Mouse (Mus musculus) olfactory bulb, adult 2 months (tissue): ENCODE measurements around the gene Pde8b. TPM values are rescaled to one million over a fixed set of nuclear protein-coding genes. Genes with fewer than 3 reads are reported as not detected.

Experiments used
- H3K27ac ChIP-seq: fragments of 200-500 bp; 2 replicates; pipeline ENCODE4 v1.5.1; 2012; ENCODE audit warnings: low read depth, low read length; ENCODE audit not compliant: insufficient read depth
- H3K4me1 ChIP-seq: fragments of 200-500 bp; 2 replicates; pipeline ENCODE4 v1.6.1; 2012; ENCODE audit warnings: low read length; ENCODE audit not compliant: control insufficient read depth, insufficient read depth
- H3K4me3 ChIP-seq: fragments of 200-500 bp; 2 replicates; pipeline ENCODE4 v1.5.1; 2012; ENCODE audit warnings: mild to moderate bottlenecking, low read depth, low read length, moderate library complexity; ENCODE audit not compliant: insufficient read depth
- CTCF ChIP-seq: fragments of 200-500 bp; IDR thresholded peaks from 2 replicates; pipeline ENCODE4 v1.5.1; 2012; ENCODE audit warnings: low read depth, mild to moderate bottlenecking, low read length, moderate library complexity; ENCODE audit not compliant: insufficient read depth
- POLR2A ChIP-seq: fragments of 200-500 bp; IDR thresholded peaks from 2 replicates; pipeline ENCODE4 v1.6.1; 2012; ENCODE audit warnings: mild to moderate bottlenecking, low read depth, low read length, moderate library complexity; ENCODE audit not compliant: insufficient read depth
- WGBS: fragments of 180-500 bp; shearing (Covaris S2); methylation state at CpG from one replicate; pipeline ENCODE4 v1.1.7; 2018; 5-methylcytosine and 5-hydroxymethylcytosine counted together
- polyA plus RNA-seq: library from polyadenylated mRNA; stranded (reverse); fragments of >200 nt; gene quantifications from 2 replicates; pipeline ENCODE4 v1.2.4, GENCODE M21; 2012; ENCODE audit warnings: low replicate concordance; ENCODE audit not compliant: missing spikeins, insufficient read depth, insufficient read length

The Pde8b gene
- polyA plus RNA-seq, 1 experiment: not detected

DNA sequence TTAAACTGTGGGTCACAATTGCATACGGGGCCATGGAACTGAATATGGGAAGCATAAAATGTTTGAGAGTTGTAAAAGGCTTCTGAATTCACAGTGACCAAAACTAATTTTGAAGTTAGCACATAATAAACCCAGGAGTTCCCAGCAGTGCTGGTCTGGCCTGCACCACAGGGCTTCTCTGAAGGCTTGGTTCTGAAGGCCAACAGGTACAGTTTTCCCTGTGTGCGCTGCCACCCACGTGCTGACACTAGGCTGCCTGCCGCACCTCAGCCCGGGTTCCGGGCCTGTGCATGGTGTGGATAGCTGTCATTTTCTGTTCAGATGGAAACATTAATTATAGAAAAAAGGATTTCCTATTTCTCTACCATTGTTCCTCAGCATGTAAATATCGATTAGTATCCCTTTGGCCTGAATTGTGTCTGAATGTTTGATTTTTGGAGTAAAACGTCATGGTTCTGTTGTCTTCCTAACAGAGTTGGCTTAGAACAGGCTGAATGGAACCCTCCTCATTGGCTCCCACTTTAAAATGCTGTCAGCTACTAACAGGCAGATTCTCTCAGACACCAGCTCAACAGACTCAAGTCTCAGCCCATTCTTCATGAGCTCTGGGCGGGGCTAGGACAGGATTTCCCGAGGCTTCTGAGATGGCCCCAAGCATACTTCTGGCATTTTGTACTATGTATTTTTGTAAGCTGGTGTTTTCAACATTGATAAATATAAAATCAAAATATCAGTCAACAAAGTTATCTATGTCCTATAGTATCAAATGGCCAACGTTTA is 193.4 kb downstream of the Pde8b start:
- no peak overlapping the region for H3K4me3 ChIP-seq
- no peaks in the 10 kb centered on the region for H3K4me1 ChIP-seq
- TF ChIP-seq POLR2A (no peak), CTCF (no peak)
- H3K27ac ChIP-seq: no peak overlapping the region
- 90% methylated on average over 11 of the region's 11 CpGs for WGBS

DNA sequence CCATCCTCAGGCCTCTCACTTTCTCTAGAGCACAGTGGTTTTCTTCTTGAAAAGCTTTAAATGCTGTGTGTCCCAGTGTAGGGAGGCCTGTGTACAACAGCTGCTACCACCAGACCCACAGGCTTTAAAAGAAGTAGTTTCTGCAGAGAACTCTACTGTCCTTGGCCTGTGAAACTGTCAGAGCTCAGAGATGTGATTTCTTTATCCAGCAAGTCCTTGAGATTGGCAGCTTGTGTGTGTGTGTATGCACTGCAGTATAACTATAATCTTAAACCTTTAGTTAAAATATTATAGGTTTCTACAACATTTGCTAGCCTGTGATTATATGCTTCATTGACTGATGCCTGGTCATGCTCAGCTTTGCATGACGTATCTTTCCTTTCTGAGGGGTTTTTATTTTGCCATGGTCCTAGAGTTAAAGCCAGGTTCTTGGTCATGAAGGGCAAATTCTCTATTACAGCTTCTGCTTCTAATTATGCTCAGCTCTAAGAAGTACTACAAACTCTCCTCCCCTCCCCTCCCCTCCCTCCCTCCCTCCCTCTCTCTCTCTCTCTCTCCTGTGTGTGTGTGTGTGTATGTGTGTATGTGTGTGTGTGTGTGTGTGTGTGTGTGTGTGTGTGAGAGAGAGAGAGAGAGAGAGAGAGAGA is 194.3 kb downstream of the Pde8b start:
- Histone ChIP-seq H3K4me3 (no peak overlapping the region), H3K4me1 (no peaks in the 10 kb centered on the region), H3K27ac (no peak overlapping the region)
- no peak for TF ChIP-seq CTCF
- TF ChIP-seq POLR2A: no peak
- WGBS: 78% methylated on average over 1 of the region's 1 CpGs

DNA sequence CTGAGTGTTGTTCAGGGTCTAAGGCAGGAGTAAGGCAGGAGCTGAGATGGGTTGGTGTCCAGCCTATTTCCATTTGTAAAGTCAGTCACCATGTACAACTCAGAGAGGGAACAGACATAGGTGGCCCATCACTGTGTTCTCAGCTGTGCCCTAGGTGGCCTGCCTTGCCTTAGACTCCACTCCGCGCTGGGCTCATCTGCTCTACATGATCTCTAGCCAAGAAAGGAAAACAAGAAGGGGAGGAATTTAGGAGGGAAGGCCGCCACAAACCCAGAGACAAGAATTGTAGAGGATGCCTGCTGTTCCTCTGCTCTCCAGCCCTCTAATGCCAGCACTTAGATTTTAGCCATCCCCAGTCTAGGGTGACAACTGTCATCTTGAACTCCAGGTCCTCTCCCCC is 197.7 kb downstream of the Pde8b start:
- 97% methylated on average over 3 of the region's 3 CpGs for WGBS

DNA sequence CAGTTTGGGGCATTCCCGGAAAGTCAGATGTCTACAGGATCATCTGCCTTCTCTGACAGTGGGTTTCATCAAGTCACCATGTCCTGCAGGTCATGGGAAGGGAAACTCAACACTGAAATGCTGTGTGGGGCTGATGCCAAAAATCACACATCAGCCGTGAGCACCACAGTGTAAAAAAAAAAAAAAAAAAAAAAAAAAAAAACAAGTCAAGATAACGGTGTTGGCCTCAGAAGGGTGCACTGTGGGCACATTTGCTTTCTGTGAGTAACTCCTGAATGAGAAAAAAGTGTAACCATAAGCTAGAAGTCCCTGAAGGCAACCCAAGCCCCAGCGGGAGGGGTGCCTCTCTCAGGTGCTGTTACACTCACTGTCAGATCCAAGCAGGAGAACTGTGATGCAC is 199.7 kb downstream of the Pde8b start:
- H3K27ac ChIP-seq: no peak overlapping the region
- 86% methylated on average over 4 of the region's 4 CpGs for WGBS
- H3K4me3 ChIP-seq: no peak overlapping the region
- peaks cover 11% of the 10 kb centered on the region for H3K4me1 ChIP-seq
- TF ChIP-seq CTCF: no peak
- TF ChIP-seq POLR2A: no peak

More for the DNA sequence above, 197.7 kb downstream of the Pde8b start:
- TF ChIP-seq POLR2A (no peak), CTCF (no peak)
- peaks cover 11% of the 10 kb centered on the region for H3K4me1 ChIP-seq
- no peak overlapping the region for H3K4me3 ChIP-seq
- no peak overlapping the region for H3K27ac ChIP-seq

DNA sequence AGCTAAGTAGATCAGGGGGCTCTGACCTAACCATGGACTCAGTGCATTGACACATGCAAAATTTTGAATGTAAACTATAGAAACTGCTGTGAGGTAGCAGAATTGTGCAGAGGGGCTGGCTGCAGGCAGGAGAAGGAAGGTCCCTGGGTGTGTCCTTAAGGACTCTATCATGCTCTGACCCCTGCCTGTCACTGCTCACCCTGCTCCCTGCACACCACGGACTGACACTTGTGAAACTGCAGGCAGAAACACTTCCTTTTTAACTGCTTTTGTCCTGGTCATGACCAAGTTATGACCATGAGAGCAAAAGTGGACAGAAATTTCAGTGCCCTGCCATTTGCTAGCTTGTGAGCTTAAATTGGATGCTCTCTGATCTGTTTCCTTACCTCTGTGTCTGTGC is 206.0 kb downstream of the Pde8b start:
- H3K4me1 ChIP-seq: peaks cover 9% of the 10 kb centered on the region
- WGBS: 77% methylated on average over 1 of the region's 1 CpGs
- no peak overlapping the region for H3K4me3 ChIP-seq
- H3K27ac ChIP-seq: no peak overlapping the region
- no peak for TF ChIP-seq CTCF
- no peak for TF ChIP-seq POLR2A

DNA sequence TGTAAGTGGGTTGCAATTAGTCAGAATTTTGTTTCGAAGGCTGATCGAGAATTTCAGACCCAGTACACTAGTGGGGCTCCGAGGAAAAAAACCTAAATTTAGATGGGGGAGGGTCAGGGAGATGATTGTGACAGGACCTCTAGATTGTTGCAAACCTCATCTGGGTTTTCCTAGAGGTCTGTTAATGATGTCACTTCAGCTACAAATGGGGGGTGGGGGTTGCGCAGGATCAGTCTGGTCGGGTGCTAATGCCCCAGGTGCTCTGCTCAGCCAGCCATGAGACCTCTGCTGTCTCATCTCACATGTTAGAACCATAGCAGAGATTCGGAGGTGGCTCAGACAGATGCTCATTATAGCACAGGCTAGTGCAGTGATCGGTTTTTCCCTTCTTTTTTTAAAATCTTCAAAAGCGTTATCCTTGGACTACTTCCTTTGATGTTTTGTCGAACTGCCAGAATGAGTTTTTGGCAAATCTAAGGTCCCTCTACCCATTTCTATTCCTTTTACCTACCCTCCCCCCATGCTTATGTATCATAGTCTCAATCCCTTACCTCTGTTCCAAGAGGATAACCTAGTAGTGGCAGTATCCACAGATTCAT is 209.9 kb downstream of the Pde8b start:
- TF ChIP-seq POLR2A (no peak), CTCF (no peak)
- Histone ChIP-seq H3K4me3 (no peak overlapping the region), H3K27ac (no peak overlapping the region), H3K4me1 (0 out of 2 replicates have a peak, but pooled peaks cover 2% of the 10 kb centered on the region)
- 71% methylated on average over 9 of the region's 9 CpGs for WGBS

DNA sequence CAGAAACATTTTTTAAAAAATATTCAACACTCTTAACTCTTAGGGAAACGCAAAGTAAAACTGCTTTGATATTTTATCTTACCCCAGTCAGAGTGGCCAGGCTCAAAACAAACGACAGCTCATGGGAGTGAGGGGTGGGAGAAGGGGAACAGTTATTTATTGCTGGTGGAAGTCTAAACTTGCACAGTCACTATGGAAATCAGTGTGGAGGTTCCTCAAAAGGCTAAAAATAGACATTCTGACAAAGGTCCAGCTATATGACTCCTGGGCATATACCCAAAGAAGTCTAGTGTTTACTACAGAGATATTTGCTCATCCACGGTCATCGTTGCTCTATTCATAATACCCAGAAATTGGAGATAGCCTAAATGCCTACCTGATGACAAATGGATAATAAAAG is 211.9 kb downstream of the Pde8b start:
- WGBS: 81% methylated on average over 4 of the region's 4 CpGs
- H3K4me3 ChIP-seq: no peak overlapping the region
- no peak for TF ChIP-seq POLR2A
- H3K4me1 ChIP-seq: no peaks in the 10 kb centered on the region
- no peak overlapping the region for H3K27ac ChIP-seq

DNA sequence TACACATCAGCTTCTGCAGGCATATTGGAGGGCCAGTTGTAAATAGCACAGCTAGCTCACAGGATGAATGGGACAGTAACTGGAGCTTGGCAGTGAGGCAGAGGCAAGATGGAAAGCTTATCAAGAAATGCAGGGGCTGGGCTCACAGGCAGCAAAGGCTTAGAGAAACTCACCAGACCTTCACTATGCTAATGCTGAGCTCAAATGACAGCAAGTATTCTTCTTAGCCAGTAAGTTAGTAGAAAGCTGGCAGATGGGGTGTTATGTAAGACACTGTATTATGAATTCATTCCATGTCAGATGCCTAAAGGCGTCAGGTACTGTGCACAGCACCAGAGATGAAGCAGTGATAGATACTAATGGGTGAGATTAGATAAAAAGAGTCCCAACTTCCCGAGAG is 215.4 kb downstream of the Pde8b start:
- Histone ChIP-seq H3K27ac (no peak overlapping the region), H3K4me3 (no peak overlapping the region), H3K4me1 (no peaks in the 10 kb centered on the region; the same call in 1 of the 2 replicates)
- 89% methylated on average over 2 of the region's 2 CpGs for WGBS
- TF ChIP-seq POLR2A (no peak), CTCF (no peak)

DNA sequence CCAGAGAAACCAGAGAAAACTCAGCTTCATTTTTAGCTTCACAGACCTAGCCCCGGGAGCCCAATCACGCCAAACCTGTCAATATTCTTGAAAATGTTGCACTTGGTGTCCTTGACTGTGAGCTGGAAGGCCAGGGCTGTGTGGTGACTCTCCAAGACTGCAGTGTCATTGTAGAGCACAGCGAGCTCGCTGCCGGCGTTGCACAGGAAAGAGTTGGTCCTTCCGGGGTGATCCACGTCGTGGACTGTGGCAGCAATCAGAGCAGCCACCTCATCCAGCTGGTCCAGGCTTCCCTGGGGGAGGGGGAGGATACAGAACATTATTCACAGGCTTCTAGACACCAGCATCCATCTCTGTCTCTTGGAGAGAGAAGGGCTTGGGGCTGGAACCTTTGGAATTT is 216.0 kb downstream of the Pde8b start:
- TF ChIP-seq CTCF: no peak
- no peak for TF ChIP-seq POLR2A
- 89% methylated on average over 9 of the region's 9 CpGs for WGBS
- no peaks in the 10 kb centered on the region; the same call in 1 of the 2 replicates for H3K4me1 ChIP-seq
- H3K4me3 ChIP-seq: no peak overlapping the region
- no peak overlapping the region for H3K27ac ChIP-seq
